Mouse (Mus musculus) urinary bladder, postnatal 25 days (tissue): ENCODE results near the gene Ppp2r3c.
"Not testable (repeated sequence)": the region's sequence is repeated elsewhere in the genome, so short reads cannot be mapped to it uniquely, and the experiment has no call there.

Experiments used
- DNase-seq: peaks from one replicate; pipeline ENCODE4 v3.0.0; 2022; ENCODE audit warnings: low spot score

Gene Ppp2r3c

GRCm38 (mm10) chr12:55302485-55303441 lies at the start of gene Ppp2r3c:
Gene Ppp2r3c, minus strand, starts transcription at chr12:55302998.
- peak; percentile 81 for DNase-seq

GRCm38 (mm10) chr12:55344583-55344982 lies 41.8 kb upstream of the Ppp2r3c start:
- DNase-seq, result no peak

- DNase-seq, result no peak
These were observed 41.2 kb upstream of the Ppp2r3c start for GRCm38 (mm10) chr12:55343998-55344397.

- not testable (repeated sequence) for DNase-seq
These were observed 40.2 kb upstream of the Ppp2r3c start for GRCm38 (mm10) chr12:55343045-55343444.

GRCm38 (mm10) chr12:55338490-55338889 lies 35.7 kb upstream of the Ppp2r3c start:
- DNase-seq, result not testable (repeated sequence)

GRCm38 (mm10) chr12:55333662-55334061 lies 30.9 kb upstream of the Ppp2r3c start:
- DNase-seq, result no peak

GRCm38 (mm10) chr12:55329351-55329750 lies 26.6 kb upstream of the Ppp2r3c start:
- no peak for DNase-seq

GRCm38 (mm10) chr12:55328784-55329183 lies 26.0 kb upstream of the Ppp2r3c start:
- no peak for DNase-seq

GRCm38 (mm10) chr12:55325702-55326101 lies 22.9 kb upstream of the Ppp2r3c start:
- no peak for DNase-seq

GRCm38 (mm10) chr12:55321642-55322291 lies 19.0 kb upstream of the Ppp2r3c start:
- DNase-seq, result no peak

- DNase-seq, result peak; percentile 66
These were observed 12.4 kb upstream of the Ppp2r3c start for GRCm38 (mm10) chr12:55315192-55315591.

GRCm38 (mm10) chr12:55313901-55314300 lies 11.1 kb upstream of the Ppp2r3c start:
- DNase-seq, result no peak

GRCm38 (mm10) chr12:55311841-55312240 lies 9.0 kb upstream of the Ppp2r3c start:
- no peak for DNase-seq

GRCm38 (mm10) chr12:55309501-55309900 lies 6.7 kb upstream of the Ppp2r3c start:
- DNase-seq, result no peak

GRCm38 (mm10) chr12:55308731-55309130 lies 5.9 kb upstream of the Ppp2r3c start:
- no peak for DNase-seq

- no peak for DNase-seq
These were observed 4.8 kb upstream of the Ppp2r3c start for GRCm38 (mm10) chr12:55307566-55307965.

GRCm38 (mm10) chr12:55306371-55306770 lies 3.6 kb upstream of the Ppp2r3c start:
- DNase-seq, result no peak

- no peak for DNase-seq
These were observed 1.1 kb downstream of the Ppp2r3c start for GRCm38 (mm10) chr12:55301472-55302300.

GRCm38 (mm10) chr12:55300820-55301351 lies 1.9 kb downstream of the Ppp2r3c start:
- no peak for DNase-seq

GRCm38 (mm10) chr12:55299336-55299735 lies 3.5 kb downstream of the Ppp2r3c start, which contains the start of gene 1110008L16Rik:
Gene 1110008L16Rik, plus strand, starts transcription at chr12:55299577.
- no peak for DNase-seq

GRCm38 (mm10) chr12:55298112-55298511 lies 4.7 kb downstream of the Ppp2r3c start:
- DNase-seq, result no peak

- DNase-seq, result not testable (repeated sequence)
These were observed 25.2 kb downstream of the Ppp2r3c start for GRCm38 (mm10) chr12:55277583-55277982.
